Mouse (Mus musculus) T-cell, adult 2 months (primary cell): ENCODE measurements around the gene Crtc3.

Experiments used
- DNase-seq: peaks from one replicate; pipeline ENCODE4 v3.0.0; 2022; ENCODE audit warnings: low spot score

Crtc3 gene

DNA sequence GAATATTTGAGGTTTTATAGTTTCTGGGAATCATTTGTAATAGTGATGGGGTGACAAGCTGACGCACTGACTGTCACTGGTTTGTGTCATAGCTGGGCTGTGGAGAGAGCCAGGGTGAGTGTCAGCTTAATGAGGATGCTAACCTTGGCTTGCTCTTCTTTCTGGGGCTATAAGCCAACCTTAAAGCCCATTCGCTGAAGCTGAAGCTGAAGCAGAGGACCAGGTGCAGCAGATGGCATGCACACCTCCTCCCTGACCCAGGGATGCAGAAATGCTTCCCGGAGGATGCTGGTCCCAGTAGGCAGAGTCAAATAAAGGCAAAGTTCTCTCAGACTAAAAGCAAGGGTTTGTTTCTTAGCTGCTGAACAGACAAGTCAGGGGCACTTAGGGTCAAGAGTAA is 48.7 kb downstream of the Crtc3 start:
- DNase-seq = no peak

DNA sequence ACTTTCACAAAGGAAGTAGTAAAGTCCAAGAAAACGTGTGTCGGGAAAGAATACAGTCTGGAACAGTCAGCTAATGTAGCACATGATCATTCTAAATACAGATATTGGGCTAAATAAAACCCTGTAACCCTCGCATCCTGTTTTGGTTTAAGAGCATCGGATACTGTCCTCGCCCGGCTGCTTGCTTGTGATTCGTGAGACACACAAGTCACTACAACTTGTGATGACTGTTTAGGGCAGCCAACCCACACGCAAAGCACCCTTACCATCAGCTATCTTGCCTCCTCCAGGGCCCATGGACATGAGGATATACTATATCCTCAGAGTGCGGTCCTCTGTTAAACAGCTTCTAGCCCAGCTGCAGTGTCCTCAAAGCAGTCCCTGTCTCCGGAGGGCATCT is 50.2 kb downstream of the Crtc3 start:
- peak; percentile 31 for DNase-seq

DNA sequence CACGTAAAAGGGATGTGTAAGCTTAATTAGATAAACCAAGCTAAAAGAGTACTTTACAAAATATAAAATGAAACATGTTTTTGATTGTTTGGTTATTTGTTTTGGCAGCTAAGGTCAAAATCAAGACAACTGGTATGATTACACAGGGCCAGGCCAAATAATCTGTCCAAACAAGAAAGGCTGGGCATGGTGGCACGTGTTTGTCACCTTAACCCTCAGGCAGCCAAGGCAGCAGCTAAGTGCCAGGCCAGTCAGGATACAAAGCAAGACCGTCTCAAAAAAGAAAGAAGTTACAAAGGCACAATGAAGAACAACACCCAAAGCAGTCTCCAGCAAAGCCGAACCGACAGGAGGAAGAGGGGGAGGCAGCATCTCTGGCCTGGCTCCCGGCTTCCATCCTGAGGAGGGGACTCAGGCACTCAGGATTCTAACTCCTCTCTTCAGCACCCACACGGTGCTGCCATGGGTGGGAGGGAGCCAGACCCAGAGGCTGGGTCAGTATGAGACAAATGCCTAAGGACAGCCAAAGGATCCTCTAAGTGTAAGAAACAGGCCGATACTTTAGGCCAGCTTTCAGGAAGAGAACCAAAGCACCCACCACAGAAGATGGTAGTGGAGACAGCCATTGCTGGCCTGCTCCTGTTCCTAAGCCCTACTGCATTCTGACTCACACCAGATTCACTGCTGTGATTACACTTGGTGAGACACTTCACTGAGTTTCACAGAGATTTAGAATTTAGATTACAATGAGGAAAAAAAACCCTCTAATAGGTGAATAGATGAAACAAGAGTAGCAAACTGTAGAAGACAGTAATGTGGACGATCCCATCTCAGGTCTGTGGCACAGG is 51.5 kb downstream of the Crtc3 start:
- DNase-seq = no peak

DNA sequence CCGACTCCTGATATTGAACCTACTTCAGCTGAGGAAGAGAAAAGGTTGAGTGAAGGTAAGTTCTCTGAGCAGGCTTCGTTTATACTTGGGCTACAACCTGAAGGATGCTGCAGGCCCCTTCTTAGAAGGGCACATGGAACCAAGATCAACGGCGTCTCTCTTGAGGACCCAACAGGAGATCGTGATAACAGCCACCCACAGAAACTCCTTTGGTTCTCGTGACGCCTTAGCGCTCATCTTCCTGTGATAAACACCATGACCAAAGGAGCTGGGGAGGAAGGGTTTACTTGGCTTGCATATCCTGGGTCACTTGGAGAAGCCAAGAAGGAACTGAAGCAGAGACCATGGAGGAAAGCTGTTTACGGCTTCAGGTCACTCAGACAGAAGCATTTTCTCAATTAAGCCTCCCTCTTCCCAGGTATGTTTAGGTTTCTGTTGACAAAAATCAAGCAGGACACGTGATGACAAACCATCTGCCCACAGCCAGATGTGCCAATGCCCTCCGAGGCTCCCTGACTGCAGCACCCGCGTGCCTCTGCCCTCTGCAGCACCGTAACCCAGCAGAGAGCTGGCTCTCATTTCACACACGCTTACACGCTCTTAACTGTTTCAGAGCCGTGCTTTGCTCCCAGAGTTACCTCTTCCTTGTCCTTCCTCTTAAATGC is 52.3 kb downstream of the Crtc3 start:
- DNase-seq = peak; percentile 60

DNA sequence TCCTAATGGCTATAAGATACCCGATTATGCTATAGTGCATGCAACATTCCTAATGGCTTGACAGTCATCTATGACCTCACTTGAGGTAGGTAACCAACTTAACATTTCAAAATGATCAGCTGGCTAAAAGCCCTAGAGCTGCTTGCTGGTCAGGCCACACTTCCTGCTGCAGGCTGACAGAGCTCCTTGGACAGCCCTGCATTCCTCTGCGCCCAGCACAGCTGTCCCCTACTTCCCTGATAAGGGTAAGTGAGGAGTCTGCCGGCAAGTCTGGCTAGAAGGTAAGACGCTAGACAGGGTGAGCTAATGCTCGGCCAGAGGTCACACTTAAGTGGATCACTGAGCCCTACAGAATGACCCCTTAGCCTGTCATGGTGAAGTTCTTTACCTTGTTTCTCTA is 52.8 kb downstream of the Crtc3 start:
- DNase-seq = no peak

DNA sequence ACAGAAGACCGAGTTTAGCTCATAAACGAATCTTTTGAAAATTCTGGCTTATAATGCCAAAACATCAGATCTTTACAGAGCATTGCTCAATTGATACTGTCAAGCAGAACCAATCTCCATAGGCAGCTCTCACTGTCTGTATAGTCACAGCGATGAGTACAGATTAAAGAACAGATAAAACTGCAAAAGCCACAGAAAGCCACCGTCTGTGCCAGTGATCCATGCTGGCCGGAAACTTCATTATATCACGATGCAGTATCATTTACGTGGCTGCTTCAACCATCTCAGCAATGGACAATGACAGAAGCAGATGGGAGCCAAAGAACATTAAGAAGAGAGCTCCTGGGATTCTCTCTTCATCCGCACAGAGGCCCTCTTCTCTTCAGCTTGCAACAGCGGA is 53.9 kb downstream of the Crtc3 start:
- DNase-seq = peak; percentile 53

DNA sequence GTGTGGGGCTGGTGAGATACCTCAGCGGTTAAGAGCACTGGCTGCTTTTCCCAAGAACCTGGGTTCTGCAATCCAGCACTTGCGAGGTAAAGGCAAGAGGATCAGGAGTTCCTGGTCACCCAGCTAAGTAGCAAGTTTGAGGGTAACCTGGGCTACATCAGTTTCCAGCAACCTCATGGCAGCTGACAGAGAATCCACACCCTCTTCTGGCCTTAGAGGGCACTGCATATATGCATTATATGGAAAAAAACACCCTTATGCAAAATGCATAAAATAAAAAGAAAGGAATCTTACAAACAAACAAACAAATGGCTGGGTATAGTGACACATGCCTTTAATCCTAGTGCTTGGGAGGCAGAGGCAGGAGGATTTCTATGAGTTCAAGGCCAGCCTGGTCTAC is 55.0 kb downstream of the Crtc3 start:
- DNase-seq = no peak

DNA sequence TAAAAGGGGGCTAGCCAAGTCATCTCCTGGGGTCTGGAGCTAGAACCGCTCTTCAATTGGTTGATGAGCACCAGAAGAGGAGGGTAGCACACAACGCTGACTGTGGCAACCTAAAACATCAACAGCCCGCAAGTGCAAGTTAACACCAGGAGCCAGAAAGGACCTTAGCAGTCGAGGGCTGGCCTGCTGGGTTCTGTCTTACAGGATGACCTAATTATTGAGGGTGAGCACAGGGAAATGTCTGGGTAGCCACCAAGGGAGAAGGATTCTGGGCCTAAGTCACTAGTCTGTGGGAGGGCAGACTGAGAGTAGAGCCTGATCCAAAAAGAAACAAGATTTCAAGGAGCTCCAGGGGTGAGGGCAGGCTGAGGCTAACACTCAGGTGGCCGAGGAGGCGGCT is 56.7 kb downstream of the Crtc3 start:
- no peak for DNase-seq

DNA sequence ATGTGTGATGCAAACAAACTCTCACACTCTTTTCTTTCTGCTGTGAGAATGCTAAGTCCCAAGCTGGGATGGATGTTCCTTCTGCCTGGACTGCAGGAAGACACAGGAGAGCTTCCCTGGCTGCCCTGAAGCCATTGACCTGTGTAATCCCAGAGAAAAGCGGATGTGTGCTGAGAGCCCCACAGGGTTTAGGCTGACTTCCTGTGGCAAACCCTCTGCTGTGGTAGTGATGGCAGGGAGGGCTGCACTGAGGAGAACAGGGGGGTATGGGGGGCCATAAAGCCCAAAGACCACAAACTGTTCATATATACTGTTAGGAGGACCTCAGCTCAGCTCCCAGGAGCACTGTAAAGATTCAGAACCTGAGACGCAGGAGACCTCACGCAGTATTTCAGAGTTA is 57.3 kb downstream of the Crtc3 start:
- peak; percentile 29 for DNase-seq

DNA sequence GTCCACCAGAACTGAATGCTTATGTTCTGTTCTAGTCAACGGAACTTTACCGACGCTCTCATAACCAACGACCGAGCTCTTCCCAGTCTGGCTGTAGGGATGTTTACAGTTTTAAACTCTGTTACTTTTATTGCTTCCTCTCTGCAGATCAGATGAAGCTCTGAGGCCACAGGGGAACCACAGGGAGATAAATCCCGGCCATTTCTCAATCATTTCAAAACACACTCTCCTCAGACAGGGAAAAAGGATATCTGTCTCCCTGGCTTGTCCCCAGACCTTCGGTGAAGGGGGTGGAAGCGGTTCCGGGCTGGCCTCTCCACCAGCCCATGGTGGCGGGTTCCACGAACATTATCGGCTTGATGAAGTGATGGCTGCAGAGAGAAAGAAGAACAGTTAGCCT is 59.3 kb downstream of the Crtc3 start:
- DNase-seq = no peak

DNA sequence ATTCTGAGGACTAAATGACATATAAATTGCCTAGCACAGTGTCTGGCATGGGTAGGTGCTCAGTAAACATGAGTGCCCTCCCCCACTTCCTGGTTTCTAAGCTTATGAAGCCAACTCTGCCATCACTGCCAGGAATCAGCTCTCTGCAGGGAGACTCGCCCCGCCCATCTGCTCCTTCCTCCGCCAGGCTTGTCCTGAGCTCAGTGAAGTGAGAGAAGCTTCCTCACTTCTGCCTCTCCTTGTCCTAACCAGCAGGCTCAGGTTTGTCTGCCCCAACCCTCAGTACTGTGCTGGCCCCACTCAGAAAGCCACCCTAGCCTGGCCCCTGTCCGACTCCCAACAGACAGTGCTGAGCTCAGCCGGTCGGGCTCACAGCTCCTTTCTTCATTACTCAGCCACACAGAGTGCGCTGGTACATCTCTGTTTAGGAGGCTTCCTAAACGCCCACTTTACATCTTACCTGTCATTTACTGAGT is 59.9 kb downstream of the Crtc3 start:
- DNase-seq = peak; percentile 77

DNA sequence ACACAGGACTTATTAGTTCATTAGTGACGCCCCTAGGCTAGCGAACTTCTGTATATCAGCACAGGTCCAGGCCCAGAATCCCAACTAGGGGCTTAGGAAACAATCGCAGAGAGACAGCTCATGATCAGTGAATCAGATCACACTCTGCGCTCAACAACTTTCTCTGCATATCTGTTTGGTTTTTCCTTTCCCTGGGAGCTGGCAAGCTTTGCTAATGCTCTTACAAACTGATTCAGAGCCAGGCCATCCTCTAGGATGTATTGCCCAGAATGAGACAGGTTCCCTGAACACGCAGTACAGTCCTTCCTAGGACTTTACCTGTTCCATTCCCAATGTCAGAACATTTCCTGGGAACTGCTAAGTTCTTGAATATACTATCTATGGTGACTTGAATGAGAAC is 61.7 kb downstream of the Crtc3 start:
- no peak for DNase-seq

DNA sequence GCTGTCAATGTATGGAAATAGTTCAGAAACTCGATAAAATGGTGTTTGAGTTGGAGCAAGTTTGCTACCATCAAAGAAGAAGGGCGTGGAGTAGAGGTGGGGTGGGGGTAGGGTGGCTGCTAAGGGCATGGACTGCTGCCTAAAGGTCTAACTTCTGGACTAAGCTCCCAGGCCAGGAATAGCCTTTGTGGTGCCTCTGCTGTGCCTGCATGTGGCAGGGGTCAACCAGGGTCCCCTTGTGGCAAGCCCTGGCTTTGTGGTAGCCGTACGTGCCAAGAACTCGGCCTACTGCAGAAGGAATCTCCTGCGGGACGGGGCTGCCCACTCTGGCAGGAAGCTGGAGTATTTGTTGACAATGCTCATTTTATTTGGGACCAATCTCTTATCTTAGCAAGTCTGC is 62.8 kb downstream of the Crtc3 start:
- no peak for DNase-seq

DNA sequence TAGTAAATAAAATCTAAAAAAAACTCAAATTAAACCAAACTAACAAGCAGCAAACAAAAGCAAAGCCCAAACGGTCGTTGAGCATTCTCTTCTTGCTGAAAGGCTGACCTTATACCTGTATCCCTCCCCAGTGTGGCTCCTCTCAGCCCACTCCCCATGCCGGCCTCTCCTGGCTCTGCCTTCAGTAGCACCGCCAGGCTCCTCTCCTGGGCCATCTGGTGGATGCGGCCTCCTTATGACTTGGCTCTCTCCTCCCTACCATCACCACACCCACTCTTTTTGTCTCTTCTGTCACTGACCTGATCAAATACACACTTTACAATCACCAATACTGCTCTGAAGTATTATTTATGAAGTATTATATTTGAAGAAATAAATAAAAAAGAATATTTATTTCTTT is 65.4 kb downstream of the Crtc3 start:
- DNase-seq = no peak

DNA sequence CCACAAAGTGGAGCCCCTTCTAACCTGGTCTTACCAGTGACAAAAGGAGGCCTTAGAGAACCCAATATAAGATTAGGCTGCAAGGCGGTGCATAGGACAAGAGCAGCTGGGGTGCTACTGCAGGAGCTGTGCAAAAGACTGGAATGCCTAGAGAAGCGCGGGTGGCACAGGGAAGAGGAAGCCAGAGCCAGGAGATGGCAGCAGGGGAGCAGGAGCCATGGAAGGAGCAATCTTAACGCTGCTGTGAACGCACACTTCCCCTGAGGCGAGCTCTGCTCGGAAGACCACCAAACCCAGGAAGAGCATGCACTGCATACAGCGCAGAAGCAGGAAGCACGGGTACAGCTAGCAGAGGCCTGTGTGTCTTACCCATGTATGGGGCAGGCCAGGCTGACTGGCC is 72.6 kb downstream of the Crtc3 start:
- DNase-seq = no peak

DNA sequence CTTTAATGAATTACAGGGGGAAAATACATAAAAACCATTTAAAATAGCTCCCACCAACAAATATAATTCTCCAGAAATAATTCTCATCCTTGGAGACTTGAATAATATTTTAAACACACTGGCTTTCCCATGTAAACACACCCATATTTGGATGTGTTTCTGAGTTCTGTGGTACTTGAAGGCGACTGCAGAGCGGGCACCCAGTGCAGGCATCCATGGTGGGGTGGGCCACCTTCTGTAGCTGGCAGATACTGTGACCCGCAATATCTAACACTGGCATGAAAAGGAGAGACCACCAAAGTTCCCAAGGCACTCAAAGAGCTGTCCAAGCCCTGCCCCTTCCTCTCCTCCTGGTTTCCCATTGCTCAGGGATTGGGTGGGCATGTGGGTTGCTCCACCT is 74.6 kb downstream of the Crtc3 start:
- no peak for DNase-seq

DNA sequence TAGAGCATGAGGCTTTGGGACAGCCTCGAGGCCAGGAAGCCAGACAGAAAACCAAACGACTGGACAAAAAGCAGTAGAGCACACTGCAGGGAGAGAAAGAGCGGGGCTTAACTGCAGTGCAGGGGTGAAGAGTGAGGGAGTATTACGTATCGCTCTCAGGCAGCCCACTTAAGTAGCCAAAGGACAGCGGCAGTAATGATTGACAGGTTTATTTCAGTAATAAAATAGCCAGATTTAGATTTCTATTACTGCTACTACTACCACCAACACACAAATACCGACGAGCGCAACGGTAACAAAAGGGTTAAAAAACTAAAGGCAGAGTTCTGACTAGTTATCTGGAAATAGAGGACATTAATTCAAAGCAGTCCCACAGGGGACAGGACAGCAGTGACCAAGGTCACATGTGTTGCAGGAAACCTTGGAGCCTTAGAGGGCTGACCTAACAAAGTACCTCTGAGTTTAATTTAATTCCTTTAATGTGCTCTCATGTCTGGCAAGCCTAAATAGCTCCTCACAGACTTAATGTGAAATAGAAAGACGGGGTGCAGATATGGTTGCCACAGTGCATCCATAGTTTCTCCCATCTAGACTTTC is 76.4 kb downstream of the Crtc3 start:
- DNase-seq = no peak

DNA sequence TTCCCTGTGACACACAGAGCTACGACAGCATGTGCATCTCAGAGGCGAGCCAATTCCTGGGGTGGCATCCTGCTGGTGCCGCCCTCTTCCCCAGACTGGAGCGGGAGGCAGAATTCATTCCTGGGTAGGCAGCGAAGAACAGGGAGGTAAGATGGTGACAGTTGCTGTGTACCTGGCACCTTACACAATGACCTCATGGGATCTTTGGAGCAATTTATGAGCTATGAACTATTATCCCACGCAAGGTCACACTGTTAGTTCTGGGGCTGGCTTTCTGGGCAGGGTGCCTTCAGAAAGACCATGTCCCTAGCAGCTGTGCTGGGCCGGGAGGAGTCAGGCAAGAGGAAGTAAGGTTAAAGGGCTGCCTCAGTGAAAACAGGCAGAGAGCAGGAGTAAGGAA is 77.0 kb downstream of the Crtc3 start:
- DNase-seq = no peak

DNA sequence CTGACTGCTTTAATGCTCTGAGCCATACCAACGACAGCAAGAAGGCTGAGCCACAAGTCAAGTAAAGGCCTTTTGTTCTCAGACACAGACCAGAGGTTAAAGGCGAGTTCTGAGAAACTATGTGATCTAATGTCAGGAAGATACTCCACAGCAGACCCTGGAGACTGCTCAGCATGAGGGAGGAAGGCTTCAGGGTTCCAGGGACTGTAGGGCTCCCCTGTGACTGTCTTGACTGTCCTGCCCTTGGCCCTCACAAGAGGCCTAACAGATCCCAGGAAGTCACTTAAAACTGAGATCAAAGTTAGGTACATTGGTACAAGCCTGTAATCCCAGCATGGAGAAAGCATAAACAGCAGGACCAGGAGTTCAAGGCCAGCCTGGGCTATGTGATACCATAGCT is 81.2 kb downstream of the Crtc3 start:
- DNase-seq = no peak

DNA sequence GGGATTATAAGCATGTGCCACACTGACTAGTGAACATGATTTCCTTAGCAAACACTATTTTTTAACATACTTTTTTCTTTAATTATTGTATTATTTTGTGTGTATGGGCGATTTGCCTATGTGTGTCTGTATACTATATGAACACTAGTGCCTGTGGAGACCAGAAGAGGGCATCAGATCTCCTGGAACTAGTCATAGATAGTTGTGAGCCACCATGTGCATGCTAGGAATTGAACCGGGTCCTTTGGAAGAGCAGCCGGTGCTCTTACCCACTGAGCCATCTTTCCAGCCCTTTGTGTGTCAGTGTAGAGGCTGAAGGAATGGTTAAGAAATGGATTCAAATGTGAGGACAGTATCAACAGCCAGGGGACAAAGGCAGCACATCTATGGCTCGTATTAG is 82.2 kb downstream of the Crtc3 start:
- no peak for DNase-seq

DNA sequence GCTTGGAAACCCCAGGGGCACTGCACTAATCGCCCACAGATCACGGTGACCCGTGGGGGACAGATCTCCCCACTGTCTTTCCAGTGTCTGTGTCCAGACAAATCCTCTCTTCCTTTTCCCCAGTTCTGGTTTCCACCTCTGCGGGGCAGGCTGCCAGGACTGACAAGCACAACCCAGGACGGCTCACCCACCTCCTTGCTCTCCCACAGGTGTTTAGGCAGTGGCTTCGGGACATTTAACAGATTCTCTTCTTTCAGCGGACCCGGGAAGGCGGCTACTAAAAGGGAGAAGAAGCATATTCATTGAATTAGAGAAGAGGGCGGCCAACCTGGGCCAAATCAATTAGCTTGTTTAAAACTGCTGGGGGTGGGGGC is 83.1 kb downstream of the Crtc3 start:
- no peak for DNase-seq

DNA sequence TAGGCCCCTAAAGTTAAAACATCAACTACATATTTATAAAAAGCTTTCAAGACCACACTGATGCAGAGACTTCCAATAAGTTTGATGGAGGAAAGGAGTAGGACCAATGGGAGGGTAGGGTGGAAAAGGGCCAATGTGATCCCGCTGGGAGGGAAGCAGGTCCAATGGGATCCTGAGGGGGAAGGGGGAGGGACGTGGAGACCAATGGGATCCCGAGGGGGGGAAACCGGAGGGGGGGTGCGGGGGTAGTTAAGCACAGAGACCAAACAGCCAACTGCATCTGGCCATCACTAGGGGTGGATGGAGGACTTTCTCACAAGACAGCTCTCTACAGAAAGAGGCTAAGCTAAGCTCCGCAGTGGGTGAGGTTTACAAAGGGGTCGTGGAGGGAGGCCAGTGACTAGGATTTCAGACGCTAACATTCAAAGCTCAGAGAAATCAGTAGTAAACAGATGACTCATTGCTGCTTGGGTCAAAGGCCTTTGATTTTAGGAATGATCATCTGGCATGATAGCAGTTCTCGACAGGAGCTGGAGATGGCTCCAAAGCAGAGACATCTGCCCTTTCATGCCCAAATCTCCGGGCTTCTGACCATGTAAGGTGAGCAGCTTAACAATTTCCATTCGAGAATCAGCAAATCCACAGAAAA is 83.6 kb downstream of the Crtc3 start:
- DNase-seq = no peak

DNA sequence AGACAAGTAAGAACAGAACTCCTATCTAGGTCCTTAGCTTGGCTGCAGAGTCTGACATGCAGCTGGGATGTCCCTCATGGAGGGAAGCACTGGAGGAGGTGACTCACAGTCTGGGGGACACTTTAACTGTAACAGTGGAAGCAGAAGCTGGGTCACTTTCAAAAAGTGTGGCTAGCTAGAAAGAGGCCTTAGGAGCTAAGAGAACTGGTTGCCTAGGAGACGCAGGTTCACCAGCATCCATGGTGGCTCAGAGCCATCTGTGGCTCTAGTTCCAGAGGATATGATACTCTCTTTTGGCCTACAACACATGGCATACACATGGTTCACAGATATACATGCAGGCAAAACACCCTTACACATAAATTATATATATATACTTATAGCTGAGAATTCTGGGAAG is 86.1 kb downstream of the Crtc3 start:
- no peak for DNase-seq
